Mouse (Mus musculus) Patski (cell line): ENCODE results near the gene Mageb3. TPM values are rescaled to one million over a fixed set of nuclear protein-coding genes. Genes with fewer than 3 reads are reported as not detected.
"Not testable (repeated sequence)": the region's sequence is repeated elsewhere in the genome, so short reads cannot be mapped to it uniquely, and the experiment has no call there.

Experiments used
- ATAC-seq: fragments of 100-300 bp; one replicate; pipeline ENCODE4 v1.8.0; 2021
- CTCF ChIA-PET: fragments of 350-600 bp; sonication (Branson Sonifier 250); formaldehyde crosslinking; loops from one replicate; lab custom pipeline; 2022; ENCODE audit warnings: inconsistent platforms; lab: Charles Lee
- POLR2A ChIA-PET: fragments of 350-600 bp; sonication (Branson Sonifier 250); formaldehyde crosslinking; loops from one replicate; lab custom pipeline; 2022; ENCODE audit warnings: antibody characterized with exemption, inconsistent platforms; lab: Charles Lee
- DNase-seq: peaks from one replicate; pipeline ENCODE4 v3.0.0-alpha.2; 2011; ENCODE audit warnings: low read depth, low spot score
- H3K27me3 ChIP-seq: fragments of 371-371 bp; one replicate; pipeline ENCODE4 v1.5.1; 2021
- CTCF ChIP-seq: fragments of 100-300 bp; IDR thresholded peaks from one replicate; pipeline ENCODE4 v1.5.1; 2021
- in situ Hi-C: fragments of 300-500 bp; cut with MboI; formaldehyde crosslinking; loops from 3 replicates; pipeline ENCODE4 v1.11.1; 2018; ENCODE audit warnings: low pct_unique_long_range_greater_than_20kb, mixed read lengths
- polyA plus RNA-seq: library from polyadenylated mRNA; unstranded; gene quantifications from one replicate; pipeline ENCODE4 v1.2.3, GENCODE M21; 2021

Mageb3 gene
- 0.05 TPM for polyA plus RNA-seq

- ChIA-PET CTCF (no interaction called here), POLR2A (interaction anchor here (0.6 to 1.2 kb wide), 2 partner anchors 74 to 740 kb away, joined by 3 read pairs; no protein-coding TSS in a partner anchor)
- in situ Hi-C loops: no loop called here
- no peaks in the 10 kb centered on the region for H3K27me3 ChIP-seq
- TF ChIP-seq CTCF: no peak
- ATAC-seq (peak; percentile 98), DNase-seq (peak; percentile 48)
These were observed at the start of gene Mageb3, which contains the start of gene Ctdspl2 for GRCm38 (mm10) chr2:121955765-121956223. Gene Mageb3, minus strand, starts transcription at chr2:121956092. Gene Ctdspl2, plus strand, starts transcription at chr2:121956001.

DNA sequence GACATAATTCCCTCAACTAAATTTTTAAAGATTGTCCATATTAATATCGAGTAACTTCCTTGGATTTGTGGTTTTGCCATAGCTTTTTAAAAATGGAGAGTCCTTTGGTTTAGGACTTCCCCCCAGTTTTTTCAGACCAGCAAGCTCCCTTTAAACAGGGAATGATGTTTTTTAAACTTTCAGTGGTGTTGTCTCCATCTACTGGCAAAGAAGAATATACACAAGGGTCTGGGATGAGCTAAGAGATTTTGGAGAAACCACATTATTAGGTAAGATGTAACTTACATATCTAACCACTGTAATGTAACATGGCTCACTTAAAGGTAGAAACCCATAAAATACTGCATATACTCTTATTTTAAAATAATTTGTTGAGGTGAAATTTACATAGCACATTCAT, 39.8 kb upstream of the Mageb3 start:
- in situ Hi-C loops: no loop called here
- POLR2A ChIA-PET: no interaction called here
- ATAC-seq (no peak), DNase-seq (no peak)
- H3K27me3 ChIP-seq: no peaks in the 10 kb centered on the region
- peak; percentile 46 for TF ChIP-seq CTCF
- CTCF ChIA-PET: interaction anchor here (0.8 to 1.7 kb wide), 16 partner anchors 8 to 164 kb away, joined by 3 to 10 read pairs (median 4); no protein-coding TSS in a partner anchor

GRCm38 (mm10) chr2:121957216-121957792, 1.4 kb upstream of the Mageb3 start:
- ChIA-PET POLR2A (interaction anchor here (0.9 kb wide), 1 partner anchor 58 kb away, joined by 8 read pairs; no protein-coding TSS in a partner anchor), CTCF (interaction anchor here (0.6 to 1.8 kb wide), 5 partner anchors 8 to 204 kb away, joined by 3 to 7 read pairs (median 3); no protein-coding TSS in a partner anchor)
- in situ Hi-C loops: no loop called here
- ATAC-seq (no peak), DNase-seq (no peak)
- no peaks in the 10 kb centered on the region for H3K27me3 ChIP-seq
- TF ChIP-seq CTCF: no peak

- DNase-seq (peak; percentile 65), ATAC-seq (peak; percentile 61)
- ChIA-PET POLR2A (interaction anchor here (0.6 to 1.2 kb wide), 3 partner anchors 57 to 740 kb away, joined by 3 to 8 read pairs (median 3); no protein-coding TSS in a partner anchor), CTCF (interaction anchor here (1.3 to 1.8 kb wide), 3 partner anchors 12 to 205 kb away, joined by 3 to 7 read pairs (median 3); no protein-coding TSS in a partner anchor)
- no peaks in the 10 kb centered on the region for H3K27me3 ChIP-seq
- in situ Hi-C loops: no loop called here
- TF ChIP-seq CTCF: no peak
These were observed 529 bp upstream of the Mageb3 start for GRCm38 (mm10) chr2:121956224-121957018.

DNA sequence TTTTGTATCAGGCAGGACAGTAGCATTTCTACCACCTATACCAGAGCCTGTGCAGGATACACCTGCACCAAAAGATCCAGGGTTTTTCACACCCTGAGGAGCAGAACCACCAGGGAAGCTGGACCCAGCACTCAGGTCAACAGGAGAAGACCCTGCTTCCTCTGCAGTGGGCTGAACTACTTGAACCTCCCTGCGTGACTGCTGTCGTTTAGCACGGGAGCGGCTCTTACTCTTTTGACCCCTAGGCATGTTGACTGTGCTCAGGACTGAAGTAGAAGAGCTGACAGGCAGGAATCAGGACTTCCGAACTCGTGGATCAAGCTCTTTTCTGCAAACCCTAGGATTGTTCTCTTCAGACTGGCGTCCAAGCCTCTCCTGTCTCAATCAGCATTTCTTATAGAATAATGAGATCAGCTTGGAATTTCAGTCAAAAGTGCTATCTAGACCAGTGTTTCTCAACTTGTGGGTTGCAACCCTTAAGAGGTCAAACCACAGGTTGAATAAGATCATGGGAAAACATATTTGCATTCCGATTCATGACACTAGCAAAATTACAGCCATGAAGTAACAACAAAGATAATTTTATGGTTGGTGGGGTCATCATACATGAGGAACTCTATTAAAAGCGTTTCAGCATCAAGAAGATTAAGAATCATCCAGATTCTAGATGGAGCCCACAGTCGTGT, 778 bp downstream of the Mageb3 start:
- CTCF ChIA-PET: no interaction called here
- TF ChIP-seq CTCF: no peak
- in situ Hi-C loops: no loop called here
- no peak for ATAC-seq
- no peak for DNase-seq
- H3K27me3 ChIP-seq: no peaks in the 10 kb centered on the region
- POLR2A ChIA-PET: no interaction called here

DNA sequence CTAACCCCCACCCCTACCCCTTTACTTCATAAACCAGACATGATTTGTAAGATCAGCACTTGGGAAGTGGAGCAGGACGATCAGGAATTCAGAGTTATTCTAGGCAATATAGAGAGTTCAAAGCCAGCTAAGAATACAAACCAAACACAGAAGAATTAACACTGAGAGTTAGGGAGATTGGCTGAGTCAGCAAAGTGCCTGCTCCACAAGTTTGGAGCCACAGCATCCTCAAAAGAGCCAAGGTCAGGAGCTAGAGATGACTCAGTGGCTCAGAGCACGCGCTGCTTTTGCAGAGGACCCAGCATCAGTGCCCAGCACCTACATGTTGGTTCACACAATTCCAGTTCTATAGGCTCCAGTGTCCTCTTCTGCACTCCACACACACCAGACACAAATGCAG, 12.5 kb downstream of the Mageb3 start:
- in situ Hi-C loops: no loop called here
- DNase-seq (no peak), ATAC-seq (no peak)
- ChIA-PET CTCF (interaction anchor here (2.3 kb wide), 1 partner anchor 11 kb away, joined by 10 read pairs; no protein-coding TSS in a partner anchor), POLR2A (no interaction called here)
- TF ChIP-seq CTCF: no peak
- no peaks in the 10 kb centered on the region for H3K27me3 ChIP-seq

GRCm38 (mm10) chr2:121937624-121938023, 18.3 kb downstream of the Mageb3 start:
- ATAC-seq, in situ Hi-C loops: not testable (repeated sequence)
- CTCF ChIA-PET: interaction anchor here (0.9 to 1.5 kb wide), 4 partner anchors 9 to 35 kb away, joined by 3 to 4 read pairs (median 4); no protein-coding TSS in a partner anchor

DNA sequence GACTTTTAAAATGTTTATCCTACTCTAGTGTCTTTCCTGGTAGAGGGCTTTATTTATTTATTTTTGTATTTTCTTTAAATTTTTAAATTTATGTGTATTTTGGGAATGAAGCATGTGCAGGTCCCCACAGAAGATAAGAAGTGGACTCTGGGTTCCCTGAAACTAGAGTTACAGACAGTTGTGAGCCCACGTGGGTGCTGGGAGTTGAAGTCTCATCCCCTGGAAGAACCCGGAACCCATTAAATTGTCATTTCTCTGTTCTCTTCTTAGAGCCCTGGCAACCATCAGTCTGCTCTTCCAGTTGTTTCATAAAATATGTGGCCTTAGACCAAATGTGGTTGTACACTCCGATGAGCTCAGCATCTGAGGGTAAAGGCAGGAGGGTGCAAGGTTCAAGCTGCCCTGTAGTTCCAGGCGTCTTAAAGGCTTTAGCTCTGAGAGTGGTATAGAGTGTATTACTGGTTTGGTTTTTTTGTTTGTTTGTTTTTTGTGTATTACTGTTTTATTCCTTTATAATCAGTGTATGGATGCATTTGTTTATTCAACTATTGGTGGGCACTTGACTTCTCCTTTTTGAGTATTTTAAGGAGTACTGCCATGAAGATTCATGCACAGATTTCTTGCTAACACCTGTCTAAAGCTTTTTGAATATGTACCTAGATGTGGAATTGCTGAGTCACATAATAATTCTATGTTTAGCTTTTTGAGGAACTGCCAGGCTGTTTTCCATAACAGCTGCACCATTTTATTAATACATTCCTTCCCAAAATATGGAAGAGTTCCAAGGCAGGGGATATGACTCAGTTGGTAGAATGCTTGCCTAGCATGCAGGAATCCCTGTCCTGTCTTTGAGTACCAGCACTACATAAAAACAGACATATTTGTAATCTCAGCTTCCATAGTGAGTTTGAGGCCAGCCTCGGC, 39.6 kb downstream of the Mageb3 start:
- ChIA-PET POLR2A (no interaction called here), CTCF (interaction anchor here (1.3 to 1.8 kb wide), 3 partner anchors 12 to 79 kb away, joined by 4 to 5 read pairs (median 5); no protein-coding TSS in a partner anchor)
- no peaks in the 10 kb centered on the region for H3K27me3 ChIP-seq
- in situ Hi-C loops: no loop called here
- TF ChIP-seq CTCF: no peak
- peak; percentile 51 for ATAC-seq
- DNase-seq: peak; percentile 48

More at GRCm38 (mm10) chr2:121937624-121938023, 18.3 kb downstream of the Mageb3 start:
- DNase-seq, POLR2A ChIA-PET, H3K27me3 ChIP-seq: not testable (repeated sequence)

DNA sequence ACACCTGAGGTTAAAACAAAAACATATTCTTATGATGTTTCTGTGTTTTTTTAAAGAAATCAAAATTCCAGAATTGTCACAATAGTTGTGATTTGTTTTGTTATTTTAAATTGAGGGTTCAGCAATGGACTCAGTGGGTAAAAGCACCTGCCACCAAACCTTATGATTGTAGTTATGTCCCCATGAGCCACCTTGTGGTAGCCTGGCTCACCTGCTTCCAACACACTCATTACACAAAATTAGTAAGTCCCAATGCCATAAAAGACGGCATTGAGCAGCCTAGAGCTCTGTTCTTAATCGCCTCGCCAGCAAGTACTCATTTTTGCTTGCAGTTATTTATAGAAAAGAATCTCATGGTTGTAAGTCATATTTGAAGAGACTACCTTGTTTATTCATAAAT, 45.9 kb downstream of the Mageb3 start:
- POLR2A ChIA-PET: no interaction called here

More for the DNA sequence above, 45.9 kb downstream of the Mageb3 start:
- no peaks in the 10 kb centered on the region for H3K27me3 ChIP-seq
- TF ChIP-seq CTCF: peak; percentile 42
- CTCF ChIA-PET: interaction anchor here (1.3 kb wide), 1 partner anchor 22 kb away, joined by 4 read pairs; no protein-coding TSS in a partner anchor
- in situ Hi-C loops: no loop called here
- no peak for DNase-seq
- no peak for ATAC-seq

Other genes with a start within 250 kb of the Mageb3 start
- gene Frmd5, start 149.0 kb downstream of the Mageb3 start, polyA plus RNA-seq: 0.23 TPM
- gene Casc4, start 89.1 kb downstream of the Mageb3 start, polyA plus RNA-seq: 129 TPM
- 22.7 TPM for gene Ctdspl2, start 91 bp downstream of the Mageb3 start, polyA plus RNA-seq
- 8.1 TPM for gene Eif3j1, start 72.5 kb upstream of the Mageb3 start, polyA plus RNA-seq
- 17.0 TPM for gene Spg11, start 162.3 kb upstream of the Mageb3 start, polyA plus RNA-seq
- gene B2m, start 191.6 kb upstream of the Mageb3 start, polyA plus RNA-seq: 598 TPM
- gene Trim69, start 204.6 kb upstream of the Mageb3 start, polyA plus RNA-seq: 0.14 TPM
- 0.05 TPM for gene Patl2, start 230.1 kb upstream of the Mageb3 start, polyA plus RNA-seq
- not detected for gene Terb2, start 230.2 kb upstream of the Mageb3 start, polyA plus RNA-seq